Mouse (Mus musculus): ENCODE measurements around the gene Dusp18.
"Not testable (repeated sequence)": the region's sequence is repeated elsewhere in the genome, so short reads cannot be mapped to it uniquely, and the experiment has no call there.

Gene Dusp18

DNA sequence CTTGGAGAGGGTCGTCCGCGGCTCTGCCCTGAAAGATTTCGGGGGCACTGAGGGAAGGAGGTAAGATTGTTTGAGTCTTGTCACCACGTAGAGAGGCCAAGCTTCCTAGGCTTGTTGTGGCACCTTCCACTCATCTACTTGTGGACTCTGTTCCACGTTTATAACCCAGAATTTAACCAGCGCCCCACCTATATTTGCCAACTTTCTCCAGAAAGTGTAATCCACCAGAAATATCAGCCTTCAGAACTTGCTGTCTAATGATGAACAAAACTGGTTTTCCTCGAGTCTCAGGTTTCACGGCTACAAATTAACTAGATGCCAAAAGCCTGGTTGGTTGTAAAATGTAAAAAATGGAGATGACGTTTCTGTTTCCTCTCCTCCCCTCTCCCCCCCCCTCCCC, 418 bp downstream of the Dusp18 start:
- peak; percentile 27 for DNase-seq

DNA sequence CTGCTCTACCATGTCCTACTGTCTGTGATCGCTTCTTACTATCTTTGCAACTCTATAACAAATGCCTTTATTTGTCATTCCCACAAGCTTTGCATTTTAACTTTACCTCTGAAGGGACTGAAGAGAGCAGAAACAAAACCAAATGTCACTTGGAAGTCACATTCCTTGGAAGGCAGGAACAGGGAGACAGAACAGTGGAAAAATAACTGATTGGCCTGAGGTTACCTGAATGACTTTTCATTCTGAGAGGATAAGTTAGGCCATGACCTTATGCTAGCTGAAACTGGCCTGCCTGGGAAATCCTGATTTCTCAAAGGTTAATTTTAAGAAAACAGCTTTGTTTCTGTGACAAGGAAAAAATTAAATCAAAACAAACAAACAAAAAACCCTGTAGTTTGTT, 893 bp downstream of the Dusp18 start:
- no peak for DNase-seq

DNA sequence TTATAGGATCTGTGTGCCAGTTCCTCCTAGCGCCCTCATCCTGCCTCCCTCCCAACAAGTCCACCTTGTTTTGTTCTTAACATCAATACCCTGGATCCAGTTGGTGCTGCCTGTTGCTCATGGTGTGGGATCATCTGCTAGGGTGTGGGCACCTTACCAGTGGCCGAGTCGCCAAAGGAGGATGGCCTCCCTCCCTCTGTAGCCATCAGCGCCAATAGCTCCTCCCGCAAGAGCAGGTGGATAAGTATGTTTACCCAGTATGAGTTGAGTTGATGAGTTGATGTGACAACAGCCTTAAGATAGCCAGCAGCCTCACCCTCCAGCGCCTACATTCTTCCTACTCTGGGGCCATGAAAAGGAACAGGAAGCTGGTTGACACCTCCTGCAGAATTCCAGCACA, 5.3 kb downstream of the Dusp18 start:
- no peak for DNase-seq

DNA sequence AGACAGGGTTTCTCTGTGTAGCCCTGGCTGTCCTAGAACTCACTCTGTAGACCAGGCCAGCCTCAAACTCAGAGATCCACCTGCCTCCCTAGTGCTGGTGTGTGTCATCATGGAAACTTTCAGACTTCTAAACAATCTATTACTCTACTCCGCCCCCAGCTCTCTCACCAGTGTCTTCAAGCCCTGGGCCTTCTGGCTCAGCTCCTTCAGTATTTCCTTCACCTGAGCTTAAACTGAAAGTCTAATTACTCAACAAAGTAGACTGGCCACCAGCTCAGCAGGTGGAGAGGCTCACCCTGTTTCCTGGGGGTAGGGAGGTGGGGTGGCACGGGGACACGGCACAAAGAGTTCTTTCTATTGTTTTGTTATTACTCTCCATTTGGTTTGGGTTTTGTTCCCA, 7.5 kb downstream of the Dusp18 start:
- DNase-seq: no peak

DNA sequence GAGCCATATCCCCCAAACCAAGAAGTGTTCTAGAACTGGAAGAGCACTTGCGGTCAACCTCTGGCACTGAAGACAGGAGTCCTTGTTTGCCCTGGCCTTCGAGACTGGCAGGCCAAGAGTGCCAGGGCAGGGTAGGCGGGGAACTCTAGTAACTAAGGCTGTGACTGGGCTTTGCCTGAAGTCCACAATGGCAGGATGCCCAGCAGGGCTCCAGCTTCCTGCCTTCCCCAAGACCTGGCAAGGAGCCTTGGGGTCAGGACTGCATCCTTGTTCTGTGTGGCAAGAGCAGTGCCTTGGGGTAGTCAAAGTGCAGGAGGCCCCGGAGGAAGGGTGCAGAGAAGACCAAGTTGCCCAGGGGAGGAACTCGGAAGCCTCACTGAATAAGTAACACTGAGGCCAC, 8.0 kb downstream of the Dusp18 start:
- DNase-seq: no peak

DNA sequence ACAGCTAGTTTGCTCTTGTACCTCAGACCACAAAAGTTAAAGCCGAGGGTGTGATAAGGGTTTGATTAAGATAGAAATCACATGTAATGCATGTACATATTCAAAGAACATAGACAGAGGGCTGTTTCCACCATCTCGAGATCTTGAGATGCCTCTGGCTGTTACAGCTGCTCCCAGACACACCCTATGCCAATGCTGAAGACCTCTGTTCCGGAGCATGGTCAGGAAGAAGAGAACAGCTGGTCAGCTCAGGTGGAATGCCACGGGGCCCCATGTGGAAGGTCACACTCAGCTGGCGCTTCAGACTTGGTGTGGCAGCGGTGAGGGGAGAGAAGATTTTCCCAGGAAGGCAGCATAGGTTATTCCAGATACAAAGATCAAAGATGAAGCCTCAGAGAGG, 9.6 kb downstream of the Dusp18 start:
- no peak for DNase-seq

DNA sequence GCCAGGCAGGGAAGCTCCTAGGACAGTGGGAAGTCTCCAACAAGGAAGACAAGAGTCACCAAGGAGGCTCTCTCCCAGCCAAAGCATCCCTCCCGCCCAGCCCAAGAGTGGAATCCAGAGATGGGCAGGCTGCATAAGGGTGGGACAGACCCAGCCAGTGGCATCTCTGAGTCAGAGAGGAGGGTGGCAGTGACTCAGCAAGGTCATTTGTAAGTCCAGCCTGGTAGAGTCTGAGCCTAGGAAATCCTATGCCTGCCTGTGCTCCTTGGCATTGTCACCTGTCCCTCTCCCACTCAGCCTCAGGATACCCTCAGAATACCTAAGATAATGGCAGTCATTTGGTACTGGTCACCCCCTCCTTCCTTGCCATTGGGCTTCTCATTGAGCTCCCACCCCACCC, 10.4 kb downstream of the Dusp18 start:
- no peak for DNase-seq

DNA sequence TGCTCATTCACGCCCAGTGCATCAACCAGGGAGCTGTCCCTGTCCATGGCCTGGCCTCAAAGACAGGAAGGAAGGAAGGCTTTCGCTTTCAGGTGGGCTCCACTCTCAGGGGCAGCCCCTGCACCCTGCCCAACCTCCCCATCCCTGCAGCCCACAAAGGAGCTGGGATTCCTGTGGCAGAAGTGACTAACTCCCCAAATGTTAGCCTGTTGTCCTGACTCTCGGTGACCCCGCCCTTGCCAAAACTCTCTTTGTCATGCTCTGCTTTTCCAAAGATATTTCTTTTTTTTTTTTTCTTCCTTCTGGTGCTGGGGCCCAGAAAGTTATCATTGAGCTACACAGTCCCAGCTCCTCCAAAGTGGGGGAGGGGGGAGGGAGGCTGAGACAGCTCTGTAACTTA, 14.2 kb downstream of the Dusp18 start:
- no peak for DNase-seq

DNA sequence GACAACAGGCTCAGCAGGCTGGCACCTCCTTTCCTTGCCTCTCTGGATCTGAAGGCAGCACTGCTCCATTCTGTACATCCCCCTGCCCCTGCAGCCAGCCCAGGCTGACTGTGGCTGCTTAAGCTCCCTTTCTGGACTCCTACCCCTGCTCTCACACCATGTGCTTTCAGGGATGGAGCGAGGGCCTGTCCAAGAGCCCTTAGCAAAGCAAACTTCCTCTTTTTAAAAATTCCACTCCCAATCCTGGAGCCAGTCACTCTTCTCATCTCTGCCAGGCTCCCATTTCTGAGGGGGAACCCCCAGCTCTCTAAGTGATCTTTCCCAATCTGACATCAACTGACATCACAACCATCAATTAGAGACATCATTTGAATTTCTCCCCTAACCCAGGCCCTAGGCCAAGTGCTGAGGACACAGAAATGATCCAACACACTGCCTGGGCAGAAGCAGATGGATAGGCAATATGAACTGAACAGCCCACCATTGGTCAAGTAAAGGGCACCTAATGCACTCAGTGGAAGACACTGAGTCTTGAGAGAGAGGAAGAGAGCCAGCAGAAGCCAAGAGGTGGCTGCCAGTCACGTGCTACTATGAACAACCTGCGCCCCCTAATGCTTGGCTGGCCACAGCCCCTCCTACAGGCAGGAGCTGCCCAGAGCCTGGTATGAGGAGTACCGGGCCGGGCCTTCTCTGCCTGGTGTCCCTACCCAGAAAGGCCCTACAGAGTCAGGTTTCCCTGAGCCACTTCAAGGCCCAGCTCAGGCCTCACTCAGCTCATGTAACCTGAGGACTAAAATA, 15.7 kb downstream of the Dusp18 start:
- DNase-seq: no peak

DNA sequence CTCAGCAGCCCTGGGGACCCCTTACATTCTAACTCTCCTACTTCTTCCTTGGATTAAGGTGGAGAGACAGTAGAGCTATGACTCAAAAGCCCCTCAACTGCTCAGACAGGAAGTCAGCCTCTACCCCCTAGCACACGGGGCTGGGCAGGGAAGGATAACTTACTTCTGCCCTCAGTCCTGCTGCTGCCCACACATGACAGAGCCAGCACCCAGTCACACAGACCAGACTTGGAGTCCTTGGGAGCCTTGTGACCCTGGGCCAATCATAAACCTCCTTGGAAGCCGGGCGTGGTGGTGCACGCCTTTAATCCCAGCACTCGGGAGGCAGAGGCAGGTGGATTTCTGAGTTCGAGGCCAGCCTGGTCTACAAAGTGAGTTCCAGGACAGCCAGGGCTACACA, 16.4 kb downstream of the Dusp18 start:
- DNase-seq: not testable (repeated sequence)

DNA sequence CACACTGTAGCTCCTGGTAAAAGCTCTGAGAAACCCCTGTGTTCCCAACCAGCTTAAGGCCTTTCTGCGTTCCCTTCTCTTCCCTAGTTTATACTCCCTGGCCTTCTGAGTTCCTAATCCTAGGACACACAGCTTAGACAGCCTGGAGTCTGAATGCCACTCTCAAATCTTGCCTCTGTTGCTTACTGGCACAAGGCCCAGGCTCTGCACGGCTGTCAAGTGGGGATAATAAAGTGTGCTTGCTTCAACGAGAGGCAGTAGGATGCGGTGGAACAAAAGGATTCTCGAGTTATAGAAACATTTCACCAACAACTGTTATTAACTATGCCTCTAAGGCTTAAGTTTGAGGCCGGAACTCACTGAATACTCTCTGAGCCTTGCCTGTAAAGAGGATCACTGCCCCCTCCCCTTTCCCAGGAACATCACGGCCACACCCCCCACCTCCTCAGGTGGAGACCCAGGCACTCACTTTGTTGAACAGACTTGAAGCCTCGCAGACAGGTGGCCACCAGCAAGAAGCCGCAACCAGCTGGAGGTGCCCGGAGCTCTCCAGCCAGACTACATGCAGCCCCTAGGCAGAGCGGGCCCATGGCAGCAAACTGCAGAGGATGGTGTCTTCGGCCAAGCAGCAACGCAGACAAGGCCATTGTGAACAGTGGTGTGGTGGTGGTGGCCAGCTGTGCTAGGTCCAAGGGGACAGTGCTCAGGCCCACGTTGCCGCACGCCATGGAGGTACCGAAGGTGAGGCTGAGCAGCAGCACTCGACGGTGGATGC, 17.2 kb downstream of the Dusp18 start:
- no peak for DNase-seq

DNA sequence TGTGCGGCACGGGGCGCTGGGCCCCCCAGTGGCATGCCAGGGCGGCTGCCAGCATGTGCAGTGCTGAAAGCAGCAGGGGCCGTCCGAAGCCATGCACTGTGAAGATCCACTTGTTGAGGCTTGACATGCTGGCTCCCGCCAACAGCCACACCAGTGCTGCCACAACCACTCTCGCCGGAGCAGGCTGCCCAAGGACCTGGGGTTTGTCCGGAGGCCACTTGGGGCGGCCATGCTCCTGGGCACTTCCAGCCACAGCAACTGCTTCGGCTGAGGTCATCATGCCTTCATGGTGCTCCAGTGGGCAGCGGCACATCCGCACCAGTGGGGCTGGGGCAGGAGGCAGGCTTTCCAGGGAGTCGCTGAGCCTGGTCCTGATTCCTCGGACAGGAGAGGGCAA, 17.8 kb downstream of the Dusp18 start:
- DNase-seq: peak; percentile 47

DNA sequence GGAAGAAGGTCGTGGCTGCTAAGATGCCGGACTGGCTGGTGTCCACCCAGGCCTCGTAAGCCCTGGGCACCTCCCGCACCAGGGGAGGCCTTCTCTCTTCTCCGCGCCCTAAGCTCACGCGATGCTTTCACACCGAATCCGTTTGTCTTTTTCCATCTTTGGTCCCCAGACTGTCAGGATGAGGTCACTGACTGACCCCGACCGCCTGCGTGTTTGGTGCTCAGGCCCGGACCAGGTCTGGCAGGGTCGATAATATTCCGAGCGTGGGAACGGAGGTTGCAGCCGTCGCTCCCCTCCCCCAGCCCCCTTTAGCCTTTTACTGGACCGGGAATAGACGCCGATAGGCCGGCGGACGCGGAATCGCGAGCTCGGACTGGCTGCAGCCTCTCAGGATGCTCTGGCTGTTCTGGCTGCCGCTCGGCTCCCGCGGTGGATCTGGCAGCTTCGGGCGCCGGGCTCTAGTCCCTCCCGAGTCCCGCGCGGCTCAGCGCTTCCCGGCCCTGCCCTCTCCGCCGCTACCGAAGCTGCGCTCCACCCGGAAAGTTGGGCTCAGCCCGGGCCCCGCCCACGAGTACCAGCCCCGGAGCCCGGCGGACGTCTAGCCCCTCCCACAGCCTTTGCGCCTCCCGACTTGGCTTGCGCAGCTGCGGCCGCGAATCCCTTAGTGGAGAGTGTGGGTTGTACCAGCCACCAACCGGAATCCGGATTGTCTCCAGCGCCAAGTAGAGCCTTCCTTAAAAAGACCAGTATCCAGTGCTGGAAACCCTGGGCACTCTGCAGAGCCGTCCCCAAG, 18.5 kb downstream of the Dusp18 start:
- peak; percentile 92 for DNase-seq

DNA sequence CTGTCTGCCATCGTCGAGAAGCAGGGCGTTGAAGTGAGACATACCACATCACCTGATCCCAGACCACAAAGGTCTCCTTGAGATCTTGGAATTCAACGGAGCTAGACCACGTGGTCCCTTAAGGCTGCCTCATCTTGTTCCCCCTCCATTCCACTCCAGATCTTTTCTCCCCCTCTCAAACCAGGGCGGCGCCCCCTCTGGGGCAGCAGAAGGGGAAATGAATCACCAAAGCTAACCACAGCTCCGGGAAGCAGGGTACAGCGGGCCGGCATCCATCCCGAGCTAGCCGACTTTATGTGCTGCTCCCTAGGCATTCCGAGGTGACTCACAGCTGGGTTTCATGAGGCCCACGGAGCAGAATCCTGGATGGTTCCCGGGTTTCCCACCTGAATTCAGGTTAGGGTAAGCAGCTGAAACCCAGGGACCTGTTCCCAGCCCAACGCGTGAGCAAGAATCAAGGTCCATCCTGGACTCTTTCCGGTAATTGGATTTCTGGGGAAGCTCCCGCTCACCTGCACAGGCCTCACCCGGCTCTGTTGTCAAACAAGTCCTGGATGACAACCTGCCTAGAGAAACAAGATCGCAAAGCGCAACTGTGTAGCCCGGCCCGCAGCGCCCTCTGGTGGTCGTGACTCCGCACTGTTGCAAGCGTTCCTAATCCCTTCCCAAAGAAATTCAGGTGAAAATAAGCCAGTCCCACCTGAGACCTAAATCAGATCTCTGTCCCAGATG, 19.2 kb downstream of the Dusp18 start, which contains the start of gene Slc35e4:
Gene Slc35e4, minus strand, starts transcription at position 556 of the 732 bp plus-strand sequence.
- DNase-seq: peak; percentile 86

DNA sequence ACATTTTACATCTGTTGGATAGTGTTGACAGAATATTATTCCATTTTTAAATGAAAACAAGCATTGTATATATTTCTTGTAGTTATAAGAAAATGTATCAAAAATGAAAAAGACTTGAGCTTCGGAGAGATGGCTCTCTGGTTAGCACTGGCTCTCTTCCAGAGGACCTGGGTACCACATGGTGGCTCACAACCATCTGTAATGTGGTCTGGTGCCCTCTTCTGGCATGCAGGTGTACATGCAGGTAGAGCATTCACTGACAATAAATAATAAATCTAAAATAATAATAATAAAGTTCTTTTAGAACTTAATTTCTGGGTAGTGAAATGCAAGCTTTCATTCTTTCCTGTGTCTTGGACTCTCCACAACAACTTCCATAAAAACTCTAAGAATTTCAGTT, 23.7 kb downstream of the Dusp18 start:
- DNase-seq: peak; percentile 30

DNA sequence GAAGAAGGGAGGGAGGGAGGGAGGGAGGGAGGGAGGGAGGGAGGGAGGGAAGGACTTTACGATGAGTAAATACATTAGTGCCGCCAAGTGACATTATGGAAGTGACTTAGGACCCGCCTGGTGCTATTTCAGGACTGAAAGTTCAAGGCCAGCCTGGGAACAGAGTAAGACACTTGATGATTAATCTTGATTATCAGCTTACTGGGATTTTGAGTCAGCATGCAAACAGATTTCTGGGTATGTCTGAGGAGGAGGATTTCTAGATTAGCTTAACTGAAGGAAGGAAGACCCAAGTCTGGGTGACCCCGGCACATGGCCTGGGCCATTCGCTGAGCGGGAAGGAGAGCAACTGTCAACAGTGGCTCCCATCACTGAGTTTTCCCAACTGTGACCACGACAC, 25.4 kb downstream of the Dusp18 start:
- no peak for DNase-seq

DNA sequence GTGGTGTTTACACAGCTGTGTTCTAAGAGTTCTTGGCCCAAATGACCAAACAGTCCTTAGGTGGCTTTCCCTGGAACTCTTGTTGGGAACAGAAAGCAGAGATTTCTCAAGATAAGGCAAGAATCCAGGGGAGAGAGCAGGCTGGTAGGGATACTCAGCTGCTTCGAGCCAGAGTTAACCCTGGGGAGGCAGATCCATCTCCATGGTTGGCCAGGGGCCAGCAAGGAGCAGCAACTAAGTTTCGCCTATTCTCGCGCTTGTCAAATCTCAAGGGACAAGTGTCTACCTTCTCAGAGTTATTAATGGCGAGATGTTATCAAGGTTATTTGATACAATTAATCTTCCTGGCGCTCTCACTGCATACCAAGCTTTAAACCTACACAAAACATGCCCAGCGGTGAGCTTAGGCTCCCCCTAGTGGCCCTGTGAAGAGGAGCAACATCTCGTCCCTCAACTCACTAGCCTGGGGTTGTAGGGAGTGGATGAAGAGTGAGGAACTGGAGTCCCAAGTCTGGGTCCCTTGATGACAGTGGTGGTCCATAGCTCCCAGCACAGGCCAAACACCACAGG, 26.3 kb downstream of the Dusp18 start:
- peak; percentile 70 for DNase-seq

DNA sequence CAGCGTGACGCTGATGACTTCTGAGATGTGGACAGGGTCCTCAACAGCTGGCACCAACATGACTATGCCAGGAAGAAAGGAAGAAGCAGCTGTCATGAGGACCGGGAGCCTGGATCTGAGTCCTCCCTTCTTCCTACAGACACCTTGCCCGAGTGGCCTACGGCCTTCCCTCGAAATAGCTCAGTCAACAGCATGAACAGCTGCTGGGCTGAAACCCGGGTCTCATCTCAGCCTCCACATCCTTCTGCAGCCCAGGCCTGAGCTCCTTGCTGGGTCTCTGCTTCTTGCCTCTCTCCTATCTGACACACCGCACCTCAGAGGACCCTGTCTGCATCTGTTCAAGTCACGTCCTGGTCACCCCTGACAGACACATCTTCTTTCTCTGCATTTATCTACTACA, 27.1 kb downstream of the Dusp18 start:
- DNase-seq: no peak

DNA sequence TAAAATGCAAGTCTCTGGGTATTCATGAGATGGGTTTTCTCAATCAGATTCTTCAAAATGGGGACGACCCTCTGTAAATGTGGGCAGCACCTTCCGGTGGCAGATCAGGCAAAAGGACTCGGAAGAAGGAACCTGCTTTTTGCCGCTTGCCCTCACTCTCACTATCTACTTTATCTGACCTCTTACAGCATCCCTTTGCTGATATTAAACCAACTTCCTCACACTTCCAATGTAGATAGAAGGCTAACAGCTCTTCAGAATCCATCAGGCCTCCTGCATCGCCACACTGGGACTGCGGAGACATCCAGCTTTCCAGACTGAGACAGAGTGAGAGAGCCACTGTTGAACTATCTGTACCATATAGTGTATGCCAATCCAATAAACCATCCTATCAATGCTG, 27.7 kb downstream of the Dusp18 start:
- no peak for DNase-seq

DNA sequence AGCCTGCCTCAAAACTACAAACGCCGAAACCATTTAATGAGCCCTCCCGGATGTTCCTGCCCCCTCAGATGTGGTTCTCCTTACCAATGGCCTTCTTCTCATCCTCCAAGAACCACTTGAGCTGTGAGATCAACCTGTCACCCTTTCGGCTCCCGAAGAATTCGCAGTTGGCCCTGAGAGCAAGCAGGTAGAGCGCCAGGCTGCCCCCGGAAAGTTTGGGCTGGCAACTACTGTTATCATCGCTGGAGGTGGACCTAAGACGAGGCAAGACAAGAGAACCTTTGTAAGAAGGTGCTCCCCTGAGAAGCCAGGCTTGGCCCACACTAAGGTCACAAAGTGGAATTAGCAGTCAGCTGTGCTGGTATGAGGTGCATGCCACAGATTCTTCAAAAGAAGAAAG, 30.9 kb downstream of the Dusp18 start:
- no peak for DNase-seq

DNA sequence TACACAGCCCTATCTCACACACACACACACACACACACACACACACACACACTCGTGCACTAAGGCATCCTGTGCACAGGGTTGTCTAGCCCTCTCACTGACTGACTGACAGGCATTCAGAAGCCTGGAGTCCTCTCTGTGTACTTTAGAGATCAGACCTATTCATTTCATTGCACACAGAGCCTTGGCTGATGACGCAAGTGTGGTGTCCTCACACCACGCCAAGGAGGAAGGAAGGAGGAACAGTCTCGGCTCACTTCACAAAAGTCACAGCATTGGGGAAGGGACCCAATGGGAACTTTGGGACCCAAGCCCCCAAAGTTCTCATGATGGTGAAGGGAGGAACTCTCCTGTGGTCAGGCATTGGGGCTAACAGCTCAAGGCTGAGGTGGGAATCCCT, 35.0 kb downstream of the Dusp18 start:
- DNase-seq: no peak

DNA sequence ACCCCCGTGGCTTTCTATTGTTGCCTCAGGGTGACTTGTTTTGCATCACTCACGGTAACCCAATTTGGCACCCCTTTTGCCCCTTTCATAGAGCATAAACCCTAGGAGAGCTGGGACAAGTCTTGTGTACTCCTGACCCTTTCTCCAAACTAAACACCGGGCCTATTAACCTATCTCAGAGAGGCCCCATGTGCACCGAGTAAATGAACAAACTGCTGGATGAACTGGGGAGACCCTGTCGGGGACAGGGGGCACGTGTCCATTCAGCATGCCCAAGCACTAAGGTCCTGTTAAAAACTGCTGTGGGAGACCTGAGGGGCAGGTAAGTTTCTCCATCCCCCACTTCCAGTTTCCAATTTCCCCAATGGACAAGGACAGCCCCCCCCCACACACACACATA, 35.9 kb downstream of the Dusp18 start:
- no peak for DNase-seq

Measured in embryo, embryonic 11 days (tissue).